Mouse (Mus musculus): ENCODE measurements at regions not wholly inside any gene's neighbourhood (a gene's known extent, or its start where the extent isn't known, plus 50 kb on each side); places are given as distances from the start of the nearest gene placed in this dataset.

DNA sequence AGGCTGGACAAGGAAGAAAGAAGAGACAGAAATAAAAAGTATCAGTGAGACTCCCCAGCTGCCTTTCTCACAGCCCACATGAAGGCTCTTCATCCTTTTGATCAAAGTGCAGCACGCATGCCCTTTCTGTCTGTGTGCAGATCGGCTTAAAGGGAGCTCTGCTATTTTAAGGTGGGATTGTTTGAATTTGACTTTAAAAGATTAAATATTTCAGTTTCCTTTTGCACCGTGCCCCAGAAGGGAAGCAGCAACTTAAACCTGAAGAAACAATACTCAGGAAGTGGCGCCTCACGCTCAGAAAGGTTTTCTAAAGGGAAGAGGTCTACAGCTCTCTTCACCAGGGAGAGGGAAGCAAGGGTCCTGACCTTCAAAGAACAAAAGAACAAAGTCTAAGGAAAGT, 436.9 kb upstream of the Tbl1xr1 start:
- no peak for TF ChIP-seq CTCF (conservative IDR thresholded peaks at IDR 0.05; ENCODE audit: insufficient read depth, insufficient read length, low read depth, low read length)
- no peak for TF ChIP-seq POLR2A (IDR thresholded peaks at IDR 0.05; ENCODE audit: low read depth, low read length)

Data from kidney, adult 2 months (tissue).